Mouse (Mus musculus): Measurements from ENCODE around the gene Ppp6r1.

Gene Ppp6r1

GRCm38 (mm10) chr7:4657521-4658127 lies 1.2 kb downstream of the Ppp6r1 start:
- no peak for DNase-seq (ENCODE audit: low spot score)

GRCm38 (mm10) chr7:4656818-4657217 lies 2.0 kb downstream of the Ppp6r1 start:
- DNase-seq (ENCODE audit: low spot score) = no peak

- no peak for DNase-seq (ENCODE audit: low spot score)
Measured at GRCm38 (mm10) chr7:4655916-4656315, 2.9 kb downstream of the Ppp6r1 start.

- no peak for DNase-seq (ENCODE audit: low spot score)
Measured at GRCm38 (mm10) chr7:4655393-4655792, 3.4 kb downstream of the Ppp6r1 start.

- DNase-seq (ENCODE audit: low spot score) = no peak
Measured at GRCm38 (mm10) chr7:4654221-4654620, 4.6 kb downstream of the Ppp6r1 start.

- no peak for DNase-seq (ENCODE audit: low spot score)
Measured at GRCm38 (mm10) chr7:4653780-4654179, 5.0 kb downstream of the Ppp6r1 start.

- DNase-seq (ENCODE audit: low spot score) = no peak
Measured at GRCm38 (mm10) chr7:4653351-4653750, 5.5 kb downstream of the Ppp6r1 start.

- DNase-seq (ENCODE audit: low spot score) = no peak
Measured at GRCm38 (mm10) chr7:4652726-4653125, 6.1 kb downstream of the Ppp6r1 start.

- no peak for DNase-seq (ENCODE audit: low spot score)
Measured at GRCm38 (mm10) chr7:4651581-4651980, 7.2 kb downstream of the Ppp6r1 start.

GRCm38 (mm10) chr7:4647992-4648391 lies 10.8 kb downstream of the Ppp6r1 start:
- DNase-seq (ENCODE audit: low spot score) = no peak

GRCm38 (mm10) chr7:4647291-4647690 lies 11.5 kb downstream of the Ppp6r1 start:
- DNase-seq (ENCODE audit: low spot score) = no peak

- DNase-seq (ENCODE audit: low spot score) = no peak
Measured at GRCm38 (mm10) chr7:4646806-4647205, 12.0 kb downstream of the Ppp6r1 start.

- no peak for DNase-seq (ENCODE audit: low spot score)
Measured at GRCm38 (mm10) chr7:4643225-4643624, 15.6 kb downstream of the Ppp6r1 start.

GRCm38 (mm10) chr7:4641956-4642355 lies 16.9 kb downstream of the Ppp6r1 start:
- no peak for DNase-seq (ENCODE audit: low spot score)

GRCm38 (mm10) chr7:4641155-4641554 lies 17.7 kb downstream of the Ppp6r1 start:
- no peak for DNase-seq (ENCODE audit: low spot score)

GRCm38 (mm10) chr7:4636179-4636578 lies 22.6 kb downstream of the Ppp6r1 start:
- DNase-seq (ENCODE audit: low spot score) = no peak

- DNase-seq (ENCODE audit: low spot score) = no peak
Measured at GRCm38 (mm10) chr7:4631031-4631430, 27.8 kb downstream of the Ppp6r1 start, which contains the start of gene Tmem86b. Gene Tmem86b, minus strand, starts transcription at chr7:4631422.

- no peak for DNase-seq (ENCODE audit: low spot score)
Measured at GRCm38 (mm10) chr7:4630198-4630597, 28.6 kb downstream of the Ppp6r1 start.

- no peak for DNase-seq (ENCODE audit: low spot score)
Measured at GRCm38 (mm10) chr7:4629586-4629985, 29.2 kb downstream of the Ppp6r1 start.

- DNase-seq (ENCODE audit: low spot score) = no peak
Measured at GRCm38 (mm10) chr7:4625928-4626327, 32.9 kb downstream of the Ppp6r1 start.

GRCm38 (mm10) chr7:4624343-4624742 lies 34.5 kb downstream of the Ppp6r1 start:
- no peak for DNase-seq (ENCODE audit: low spot score)

GRCm38 (mm10) chr7:4623544-4624189 lies 35.2 kb downstream of the Ppp6r1 start:
- DNase-seq (ENCODE audit: low spot score) = no peak

- no peak for DNase-seq (ENCODE audit: low spot score)
Measured at GRCm38 (mm10) chr7:4619979-4620378, 38.8 kb downstream of the Ppp6r1 start.

All from urinary bladder, postnatal 10 days (tissue).